Mouse (Mus musculus): ENCODE results near the gene Gm37240. TPM values are rescaled to one million over a fixed set of nuclear protein-coding genes. Genes with fewer than 3 reads are reported as not detected.

Gene Gm37240
- total and polyA plus RNA-seq, 3 experiments: not detected

DNA sequence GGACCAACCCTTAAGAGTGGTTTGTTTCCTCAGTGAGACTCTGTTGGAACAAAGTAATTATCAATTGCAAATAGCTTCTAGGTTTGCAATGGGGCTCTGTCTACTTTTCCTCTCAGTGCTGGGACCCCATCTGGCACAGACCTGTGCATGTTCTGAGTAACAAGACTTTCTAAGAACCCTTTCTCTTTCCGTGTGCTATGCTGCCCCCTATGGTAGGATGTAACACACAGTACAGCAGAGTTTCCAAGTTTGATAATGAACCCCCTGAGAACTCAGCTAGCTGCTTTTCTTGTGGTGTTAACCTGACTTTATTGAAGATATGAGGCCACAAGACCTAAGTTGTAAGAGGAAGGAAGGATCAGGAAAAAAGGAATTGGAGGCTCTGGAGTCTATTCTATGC lies 980.8 kb downstream of the Gm37240 start:
- ATAC-seq (ENCODE audit: extremely low read depth, insufficient number of reproducible peaks, low FRiP score, poor library complexity, severe bottlenecking) (peak; percentile 57), DNase-seq (ENCODE audit: low spot score) (no peak)
- TF ChIP-seq GATA1 (IDR thresholded peaks at IDR 0.05; ENCODE audit: borderline replicate concordance, low read length) (no peak), POLR2AphosphoS5 (IDR thresholded peaks at IDR 0.05; ENCODE audit: insufficient replicate concordance, low read depth, low read length) (no peak), GATA2 (IDR thresholded peaks at IDR 0.05; ENCODE audit: borderline replicate concordance, low read depth, low read length) (no peak), CTCF (IDR thresholded peaks at IDR 0.05; ENCODE audit: low read depth, low read length) (no peak), TAL1 (conservative IDR thresholded peaks at IDR 0.05; ENCODE audit: low read depth, low read length) (no peak)
- Histone ChIP-seq H3K4me3 (ENCODE audit: low read depth, low read length) (no peak overlapping the region), H3K36me3 (replicated peaks) (peaks cover 53% of the 10 kb centered on the region), H3K4me1 (ENCODE audit: insufficient read depth, low read depth, low read length) (peaks cover 7% of the 10 kb centered on the region), H3K27me3 (ENCODE audit: insufficient read depth, low read length) (no peaks in the 10 kb centered on the region), H3K9me3 (replicated peaks) (no peaks in the 10 kb centered on the region)

DNA sequence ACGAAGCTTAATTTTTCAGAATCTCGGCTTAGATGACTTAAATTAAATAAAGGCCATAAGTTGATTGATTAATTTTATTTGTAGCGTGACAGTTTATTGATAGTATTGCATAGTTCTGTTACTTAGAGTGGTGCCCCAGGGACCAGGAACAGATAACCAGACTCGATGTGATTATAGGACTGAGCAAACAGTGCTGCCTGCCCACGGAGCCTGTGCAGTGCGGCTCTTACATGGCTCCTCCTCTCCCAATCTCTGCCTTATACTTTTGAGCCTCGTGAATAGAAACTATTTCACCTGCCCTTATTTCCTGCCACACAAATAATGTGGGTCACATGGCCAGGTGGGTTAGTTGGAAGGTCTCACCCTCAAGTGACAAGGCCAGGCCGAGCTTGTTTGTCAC lies 989.4 kb downstream of the Gm37240 start:
- DNase-seq (ENCODE audit: low spot score) (no peak), ATAC-seq (ENCODE audit: extremely low read depth, insufficient number of reproducible peaks, low FRiP score, poor library complexity, severe bottlenecking) (no peak)
- Histone ChIP-seq H3K36me3 (replicated peaks) (peaks cover 51% of the 10 kb centered on the region), H3K4me1 (ENCODE audit: insufficient read depth, low read depth, low read length) (no peaks in the 10 kb centered on the region), H3K4me3 (ENCODE audit: low read depth, low read length) (no peak overlapping the region), H3K27me3 (ENCODE audit: insufficient read depth, low read length) (no peaks in the 10 kb centered on the region), H3K9me3 (replicated peaks) (peaks cover 3% of the 10 kb centered on the region; the same call in 1 of the 2 replicates)
- no peak for TF ChIP-seq TAL1 (conservative IDR thresholded peaks at IDR 0.05; ENCODE audit: low read depth, low read length)
- no peak for TF ChIP-seq GATA1 (IDR thresholded peaks at IDR 0.05; ENCODE audit: borderline replicate concordance, low read length)
- no peak for TF ChIP-seq CTCF (IDR thresholded peaks at IDR 0.05; ENCODE audit: low read depth, low read length)
- TF ChIP-seq GATA2 (IDR thresholded peaks at IDR 0.05; ENCODE audit: borderline replicate concordance, low read depth, low read length): no peak
- no peak for TF ChIP-seq POLR2AphosphoS5 (IDR thresholded peaks at IDR 0.05; ENCODE audit: insufficient replicate concordance, low read depth, low read length)

DNA sequence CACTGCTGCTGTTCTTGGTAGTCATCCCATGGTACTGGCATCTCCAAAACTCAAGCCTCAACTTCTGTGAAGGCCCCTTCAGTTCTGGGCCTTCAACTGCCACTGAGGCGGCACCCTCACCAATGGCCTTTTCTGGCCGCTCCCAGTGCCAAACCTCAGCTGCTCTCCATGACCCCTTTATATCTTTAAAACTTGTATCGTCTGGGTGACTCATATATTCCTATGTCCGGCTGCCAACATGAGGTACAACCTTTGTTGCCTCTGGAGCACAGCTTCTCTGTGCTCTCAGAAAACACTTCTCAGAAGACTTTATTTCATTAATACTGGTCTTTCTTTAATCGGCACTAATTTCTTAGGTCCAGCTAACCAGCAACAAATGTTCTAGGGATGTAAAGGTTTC lies 996.3 kb downstream of the Gm37240 start:
- Histone ChIP-seq H3K36me3 (replicated peaks) (peaks cover 61% of the 10 kb centered on the region), H3K27me3 (ENCODE audit: insufficient read depth, low read length) (no peaks in the 10 kb centered on the region), H3K9me3 (replicated peaks) (no peaks in the 10 kb centered on the region), H3K4me3 (ENCODE audit: low read depth, low read length) (no peak overlapping the region), H3K4me1 (ENCODE audit: insufficient read depth, low read depth, low read length) (no peaks in the 10 kb centered on the region)
- DNase-seq (ENCODE audit: low spot score) (no peak), ATAC-seq (ENCODE audit: extremely low read depth, insufficient number of reproducible peaks, low FRiP score, poor library complexity, severe bottlenecking) (no peak)
- TF ChIP-seq CTCF (IDR thresholded peaks at IDR 0.05; ENCODE audit: low read depth, low read length) (no peak), TAL1 (conservative IDR thresholded peaks at IDR 0.05; ENCODE audit: low read depth, low read length) (no peak), GATA1 (IDR thresholded peaks at IDR 0.05; ENCODE audit: borderline replicate concordance, low read length) (no peak), POLR2AphosphoS5 (IDR thresholded peaks at IDR 0.05; ENCODE audit: insufficient replicate concordance, low read depth, low read length) (no peak), GATA2 (IDR thresholded peaks at IDR 0.05; ENCODE audit: borderline replicate concordance, low read depth, low read length) (no peak)

DNA sequence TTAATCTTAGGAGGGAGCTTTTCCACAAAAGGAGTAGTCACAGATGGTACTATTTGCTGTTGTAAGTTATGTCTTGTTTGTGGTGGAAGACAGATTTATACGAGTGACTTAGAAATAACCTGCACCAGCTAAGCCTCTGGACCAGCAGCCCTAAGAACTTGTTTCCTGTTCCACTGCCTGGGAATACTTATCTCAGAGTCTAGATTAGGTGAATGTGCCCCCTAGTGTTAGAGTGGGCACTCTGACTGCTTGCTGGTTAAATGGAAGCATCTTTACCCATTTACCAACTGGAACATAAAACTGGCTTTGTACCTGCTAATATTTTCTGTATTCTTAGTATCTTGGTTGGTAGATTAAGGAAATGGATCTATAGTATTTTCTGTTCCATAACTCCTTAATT lies 997.7 kb downstream of the Gm37240 start:
- ATAC-seq (ENCODE audit: extremely low read depth, insufficient number of reproducible peaks, low FRiP score, poor library complexity, severe bottlenecking) (no peak), DNase-seq (ENCODE audit: low spot score) (no peak)
- H3K9me3 ChIP-seq (replicated peaks): no peaks in the 10 kb centered on the region
- no peaks in the 10 kb centered on the region for H3K27me3 ChIP-seq (ENCODE audit: insufficient read depth, low read length)
- TF ChIP-seq GATA2 (IDR thresholded peaks at IDR 0.05; ENCODE audit: borderline replicate concordance, low read depth, low read length) (no peak), GATA1 (IDR thresholded peaks at IDR 0.05; ENCODE audit: borderline replicate concordance, low read length) (no peak)
- H3K36me3 ChIP-seq (replicated peaks): peaks cover 60% of the 10 kb centered on the region
- H3K4me1 ChIP-seq (ENCODE audit: insufficient read depth, low read depth, low read length): peaks cover 8% of the 10 kb centered on the region
- H3K4me3 ChIP-seq (ENCODE audit: low read depth, low read length): no peak overlapping the region

DNA sequence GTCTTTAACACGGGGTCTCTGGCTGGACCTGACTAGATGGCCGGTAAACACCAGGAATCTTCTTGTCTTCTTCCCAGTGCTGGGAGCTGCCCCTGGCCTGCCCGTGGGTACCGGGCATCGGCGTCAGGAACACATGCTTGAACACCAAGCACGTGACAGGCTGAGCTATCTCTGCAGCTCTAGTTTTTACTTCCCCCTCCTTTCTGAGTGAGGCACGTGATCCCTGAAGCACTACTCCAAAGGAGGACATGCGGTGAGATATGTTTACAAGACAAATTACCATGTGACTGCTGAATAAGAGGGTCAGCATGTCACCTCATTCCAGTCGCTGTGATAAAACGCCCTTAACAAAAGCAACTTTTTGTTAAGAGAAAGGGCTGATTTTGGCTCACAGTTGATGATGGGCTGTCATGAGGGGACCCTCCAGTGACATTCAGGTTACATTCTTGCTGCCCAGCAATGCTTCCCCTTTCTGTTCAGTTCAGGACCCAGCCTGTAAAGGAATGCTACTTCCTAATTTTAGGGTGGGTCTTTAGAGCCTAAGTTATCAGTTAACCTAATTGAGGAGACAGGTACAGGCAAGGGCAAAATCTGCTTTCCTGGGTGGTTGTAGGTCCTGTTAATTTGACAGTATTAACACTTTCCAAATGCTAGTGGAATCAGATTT lies 1003.4 kb downstream of the Gm37240 start:
- Histone ChIP-seq H3K36me3 (replicated peaks) (peaks cover 53% of the 10 kb centered on the region), H3K9me3 (replicated peaks) (no peaks in the 10 kb centered on the region), H3K4me3 (ENCODE audit: low read depth, low read length) (no peak overlapping the region; the same call in 1 of the 2 replicates), H3K4me1 (ENCODE audit: insufficient read depth, low read depth, low read length) (peaks cover 30% of the 10 kb centered on the region), H3K27me3 (ENCODE audit: insufficient read depth, low read length) (no peaks in the 10 kb centered on the region)
- no peak for TF ChIP-seq GATA2 (IDR thresholded peaks at IDR 0.05; ENCODE audit: borderline replicate concordance, low read depth, low read length)
- no peak for TF ChIP-seq GATA1 (IDR thresholded peaks at IDR 0.05; ENCODE audit: borderline replicate concordance, low read length)
- no peak for TF ChIP-seq CTCF (IDR thresholded peaks at IDR 0.05; ENCODE audit: low read depth, low read length)
- TF ChIP-seq POLR2AphosphoS5 (IDR thresholded peaks at IDR 0.05; ENCODE audit: insufficient replicate concordance, low read depth, low read length): no peak
- no peak for TF ChIP-seq TAL1 (conservative IDR thresholded peaks at IDR 0.05; ENCODE audit: low read depth, low read length)
- DNase-seq (ENCODE audit: low spot score) (peak; percentile 9), ATAC-seq (ENCODE audit: extremely low read depth, insufficient number of reproducible peaks, low FRiP score, poor library complexity, severe bottlenecking) (peak; percentile 86)

DNA sequence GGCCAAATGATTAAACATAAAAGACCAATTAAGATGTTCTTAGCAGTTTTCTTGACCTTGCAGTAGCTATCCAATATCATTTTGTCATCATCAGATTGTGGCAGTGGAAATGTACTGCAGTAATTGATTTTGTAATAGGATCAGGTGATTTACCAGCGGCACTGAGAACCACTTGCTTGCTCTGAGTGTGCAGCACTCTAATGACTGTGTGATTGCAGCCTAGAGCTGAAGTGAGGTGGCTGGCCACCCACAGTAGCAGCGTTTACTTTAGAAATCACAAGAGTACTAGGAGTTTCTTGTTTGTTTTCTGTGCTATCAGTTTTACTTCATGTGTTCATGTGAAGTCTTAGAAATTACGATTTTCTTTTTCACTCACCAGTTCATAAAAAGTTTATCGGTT lies 1011.1 kb downstream of the Gm37240 start:
- Histone ChIP-seq H3K4me1 (ENCODE audit: insufficient read depth, low read depth, low read length) (no peaks in the 10 kb centered on the region), H3K27me3 (ENCODE audit: insufficient read depth, low read length) (no peaks in the 10 kb centered on the region), H3K36me3 (replicated peaks) (peaks cover 40% of the 10 kb centered on the region), H3K9me3 (replicated peaks) (no peaks in the 10 kb centered on the region), H3K4me3 (ENCODE audit: low read depth, low read length) (no peak overlapping the region)
- ATAC-seq (ENCODE audit: extremely low read depth, insufficient number of reproducible peaks, low FRiP score, poor library complexity, severe bottlenecking) (no peak), DNase-seq (ENCODE audit: low spot score) (no peak)
- no peak for TF ChIP-seq TAL1 (conservative IDR thresholded peaks at IDR 0.05; ENCODE audit: low read depth, low read length)
- TF ChIP-seq GATA2 (IDR thresholded peaks at IDR 0.05; ENCODE audit: borderline replicate concordance, low read depth, low read length): no peak
- TF ChIP-seq POLR2AphosphoS5 (IDR thresholded peaks at IDR 0.05; ENCODE audit: insufficient replicate concordance, low read depth, low read length): no peak
- TF ChIP-seq GATA1 (IDR thresholded peaks at IDR 0.05; ENCODE audit: borderline replicate concordance, low read length): no peak
- no peak for TF ChIP-seq CTCF (IDR thresholded peaks at IDR 0.05; ENCODE audit: low read depth, low read length)
